Mouse (Mus musculus) heart, embryonic 11.5 days (tissue): Measurements from ENCODE around the gene Rpl29. TPM values are rescaled to one million over a fixed set of nuclear protein-coding genes. Genes with fewer than 3 reads are reported as not detected.

Experiments
- polyA plus RNA-seq: library from polyadenylated mRNA; unstranded; fragments of >200 nt; fragmentation: Nextera tagmentation; extraction: Ambion mirVana; gene quantifications from 2 replicates; pipeline ENCODE4 v1.2.1, GENCODE M21; 2014

Gene Rpl29
- polyA plus RNA-seq, 1 experiment from 2014 or later = 851 TPM

Other genes starting within 250 kb of the Rpl29 start
- 20.6 and 23.5 TPM in 2 replicates for gene Ppm1m, start 229.7 kb upstream of the Rpl29 start, polyA plus RNA-seq
- 55.6 and 62.2 TPM in 2 replicates for gene Twf2, start 226.3 kb upstream of the Rpl29 start, polyA plus RNA-seq
- not detected in 2 replicates for gene Tlr9, start 206.9 kb upstream of the Rpl29 start, polyA plus RNA-seq
- 121 and 128 TPM in 2 replicates for gene Alas1, start 180.8 kb upstream of the Rpl29 start, polyA plus RNA-seq
- 28.4 and 31.1 TPM in 2 replicates for gene Poc1a, start 148.4 kb upstream of the Rpl29 start, polyA plus RNA-seq
- 19.8 and 22.0 TPM in 2 replicates for gene Dusp7, start 60.8 kb upstream of the Rpl29 start, polyA plus RNA-seq
- 23.2 and 27.7 TPM in 2 replicates for gene Acy1, start 8.9 kb downstream of the Rpl29 start, polyA plus RNA-seq
- gene Abhd14b, start 18.0 kb downstream of the Rpl29 start, polyA plus RNA-seq = 4.7 and 5.0 TPM in 2 replicates
- 41.2 and 41.9 TPM in 2 replicates for gene Abhd14a, start 18.2 kb downstream of the Rpl29 start, polyA plus RNA-seq
- 77.0 and 80.4 TPM in 2 replicates for gene Pcbp4, start 23.8 kb downstream of the Rpl29 start, polyA plus RNA-seq
- 0.25 and 0.46 TPM in 2 replicates for gene Gpr62, start 36.5 kb downstream of the Rpl29 start, polyA plus RNA-seq
- 31.3 and 32.9 TPM in 2 replicates for gene Rrp9, start 46.5 kb downstream of the Rpl29 start, polyA plus RNA-seq
- gene Parp3, start 47.5 kb downstream of the Rpl29 start, polyA plus RNA-seq = 1.0 and 1.9 TPM in 2 replicates
- gene Iqcf1, start 70.5 kb downstream of the Rpl29 start, polyA plus RNA-seq = not detected in 2 replicates
- not detected in 2 replicates for gene Iqcf5, start 85.1 kb downstream of the Rpl29 start, polyA plus RNA-seq
- not detected in 2 replicates for gene Iqcf3, start 132.2 kb downstream of the Rpl29 start, polyA plus RNA-seq
- gene Iqcf4, start 141.5 kb downstream of the Rpl29 start, polyA plus RNA-seq = not detected in 2 replicates
- gene Iqcf6, start 197.1 kb downstream of the Rpl29 start, polyA plus RNA-seq = not detected in 2 replicates
- gene Grm2, start 226.6 kb downstream of the Rpl29 start, polyA plus RNA-seq = 0.18 TPM in 1 of 2 replicates, not detected in the other